Mouse (Mus musculus): Measurements from ENCODE around the gene Arhgef10l.
A peak's percentile ranks its signal among the peaks of the same experiment; 100 is the strongest.
"Not testable (repeated sequence)": the region's sequence is repeated elsewhere in the genome, so short reads cannot be mapped to it uniquely, and the experiment has no call there.

Gene Arhgef10l

GRCm38 (mm10) chr4:140569394-140569793 is 96.4 kb downstream of the Arhgef10l start:
- no peak for DNase-seq (ENCODE audit: low spot score)

GRCm38 (mm10) chr4:140567911-140568480 is 97.8 kb downstream of the Arhgef10l start:
- DNase-seq (ENCODE audit: low spot score) = no peak

- DNase-seq (ENCODE audit: low spot score) = no peak
Observed at GRCm38 (mm10) chr4:140566785-140567184, 99.0 kb downstream of the Arhgef10l start.

GRCm38 (mm10) chr4:140564459-140564858 is 101.4 kb downstream of the Arhgef10l start:
- not testable (repeated sequence) for DNase-seq (ENCODE audit: low spot score)

GRCm38 (mm10) chr4:140562461-140563178 is 103.2 kb downstream of the Arhgef10l start:
- DNase-seq (ENCODE audit: low spot score) = peak; percentile 33

GRCm38 (mm10) chr4:140561744-140562143 is 104.1 kb downstream of the Arhgef10l start:
- no peak for DNase-seq (ENCODE audit: low spot score)

GRCm38 (mm10) chr4:140559862-140560261 is 106.0 kb downstream of the Arhgef10l start:
- DNase-seq (ENCODE audit: low spot score) = no peak

GRCm38 (mm10) chr4:140558193-140558592 is 107.6 kb downstream of the Arhgef10l start:
- DNase-seq (ENCODE audit: low spot score) = no peak

GRCm38 (mm10) chr4:140556561-140556960 is 109.3 kb downstream of the Arhgef10l start:
- DNase-seq (ENCODE audit: low spot score) = no peak

GRCm38 (mm10) chr4:140555273-140555672 is 110.5 kb downstream of the Arhgef10l start:
- DNase-seq (ENCODE audit: low spot score) = peak; percentile 57

GRCm38 (mm10) chr4:140554552-140554951 is 111.3 kb downstream of the Arhgef10l start:
- DNase-seq (ENCODE audit: low spot score) = no peak

GRCm38 (mm10) chr4:140551766-140552165 is 114.0 kb downstream of the Arhgef10l start:
- DNase-seq (ENCODE audit: low spot score) = no peak

GRCm38 (mm10) chr4:140550670-140551069 is 115.1 kb downstream of the Arhgef10l start:
- no peak for DNase-seq (ENCODE audit: low spot score)

- no peak for DNase-seq (ENCODE audit: low spot score)
Observed at GRCm38 (mm10) chr4:140549975-140550374, 115.8 kb downstream of the Arhgef10l start.

GRCm38 (mm10) chr4:140547488-140547887 is 118.3 kb downstream of the Arhgef10l start:
- DNase-seq (ENCODE audit: low spot score) = peak; percentile 82

- DNase-seq (ENCODE audit: low spot score) = peak; percentile 51
Observed at GRCm38 (mm10) chr4:140539125-140539524, 126.7 kb downstream of the Arhgef10l start.

- no peak for DNase-seq (ENCODE audit: low spot score)
Observed at GRCm38 (mm10) chr4:140537561-140538021, 128.2 kb downstream of the Arhgef10l start.

GRCm38 (mm10) chr4:140535323-140535722 is 130.5 kb downstream of the Arhgef10l start:
- DNase-seq (ENCODE audit: low spot score) = no peak

GRCm38 (mm10) chr4:140532270-140532669 is 133.5 kb downstream of the Arhgef10l start:
- DNase-seq (ENCODE audit: low spot score) = no peak

- DNase-seq (ENCODE audit: low spot score) = peak; percentile 42
Observed at GRCm38 (mm10) chr4:140531024-140531423, 134.8 kb downstream of the Arhgef10l start.

GRCm38 (mm10) chr4:140529735-140530134 is 136.1 kb downstream of the Arhgef10l start:
- DNase-seq (ENCODE audit: low spot score) = no peak

- DNase-seq (ENCODE audit: low spot score) = no peak
Observed at GRCm38 (mm10) chr4:140528443-140528842, 137.4 kb downstream of the Arhgef10l start.

- no peak for DNase-seq (ENCODE audit: low spot score)
Observed at GRCm38 (mm10) chr4:140525674-140526177, 140.1 kb downstream of the Arhgef10l start.

Data from urinary bladder, postnatal 14 days (tissue).